Mouse (Mus musculus): ENCODE results near the gene Iqschfp.

GRCm38 (mm10) chr3:68187471-68187870 lies 295.4 kb downstream of the Iqschfp start:
- TF ChIP-seq CTCF (IDR thresholded peaks at IDR 0.05; ENCODE audit: control insufficient read depth, insufficient read depth, insufficient read length) (no peak), MYOD1 (IDR thresholded peaks at IDR 0.05; ENCODE audit: control insufficient read depth, insufficient read length, low read depth) (no peak), USF1 (IDR thresholded peaks at IDR 0.05; ENCODE audit: low read depth) (no peak), FOSL1 (IDR thresholded peaks at IDR 0.05; ENCODE audit: insufficient read depth, low read length, poor library complexity, severe bottlenecking) (no peak), CEBPB (IDR thresholded peaks at IDR 0.05; ENCODE audit: low read depth) (no peak), MAX (IDR thresholded peaks at IDR 0.05) (no peak)

Data from C2C12 (cell line).